ENCODE assay signal across 8 mouse cellular contexts in the genomic region with DNA sequence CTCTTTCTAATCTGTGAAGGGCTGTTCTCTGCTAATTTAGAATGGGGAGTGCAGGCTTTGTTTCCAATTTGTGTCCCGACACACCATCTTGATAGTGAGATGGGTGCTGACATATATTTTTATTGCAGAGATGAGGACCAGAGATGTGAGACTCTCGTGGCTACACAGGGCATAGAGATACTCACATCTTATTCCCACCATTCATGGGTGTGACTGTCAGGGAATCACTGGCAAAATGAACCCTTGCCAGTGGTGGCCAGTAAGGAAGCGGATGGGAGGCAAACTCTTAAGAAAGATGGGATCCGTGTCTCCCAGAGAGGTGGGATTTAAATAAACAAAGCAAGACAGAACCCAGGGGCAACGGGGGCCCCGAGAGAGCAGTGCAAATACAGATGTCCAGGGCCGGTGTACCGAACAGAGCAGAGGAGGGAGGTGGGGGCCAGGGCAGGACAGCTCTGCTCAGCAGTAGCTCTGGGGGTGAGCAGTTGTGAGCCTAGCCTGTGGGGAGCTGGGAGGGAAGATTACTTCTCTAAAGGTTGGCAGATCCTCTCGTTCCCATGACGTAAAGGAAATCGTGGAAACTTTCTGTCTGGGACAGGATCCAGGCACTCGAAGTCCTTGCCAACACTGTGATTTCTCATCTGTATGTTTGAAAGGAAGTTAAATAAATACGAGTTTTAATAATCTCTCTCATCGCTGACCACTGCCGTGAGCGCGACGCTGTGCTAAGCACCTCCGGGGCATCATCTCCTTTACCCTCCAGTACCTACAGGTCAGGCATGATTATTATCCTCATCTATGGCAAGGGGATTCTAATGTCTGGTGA.
A peak's percentile ranks its signal among the peaks of the same experiment; 100 is the strongest.
DNase-seq lines count a peak whose midpoint lies in the region; ATAC-seq and TF ChIP-seq lines count a peak whose summit lies in the region.

No protein-coding gene starts in this region.

- intact Hi-C loops in gastrocnemius, postnatal 36 days (cut with DNase I) = loop anchor here (1.0 to 10.0 kb wide), 4 partner anchors 128 to 1417 kb away; partner anchors contain the start of gene Hoxa7

- H3K27me3 ChIP-seq in intestine, embryonic 15.5 days (replicated peaks) = peaks cover 2% of the 10 kb centered on the region; the same call in 1 of the 2 replicates
- H3K27me3 ChIP-seq in lung, postnatal 0 days (replicated peaks; ENCODE audit: insufficient read depth, low read length) = no peaks in the 10 kb centered on the region
- no peaks in the 10 kb centered on the region for H3K27me3 ChIP-seq in testis, adult 2 months (ENCODE audit: control insufficient read depth, insufficient read depth, low read length)

- 0 out of 2 replicates have a peak overlapping the region, but pooled peaks have one; percentile 5 for H3K4me3 ChIP-seq in intestine, embryonic 15.5 days (replicated peaks)
- peak overlapping the region; percentile 21 for H3K4me3 ChIP-seq in lung, postnatal 0 days (ENCODE audit: low read depth, low read length)
- H3K4me3 ChIP-seq in testis, adult 2 months (ENCODE audit: control insufficient read depth, low read depth, low read length) = peak overlapping the region; percentile 34

- H3K9ac ChIP-seq in intestine, embryonic 15.5 days = no peak overlapping the region
- peak overlapping the region; percentile 16; the same call in 1 of the 2 replicates for H3K9ac ChIP-seq in lung, postnatal 0 days (replicated peaks; ENCODE audit: low read depth)

- no peaks in the 10 kb centered on the region for H3K9me3 ChIP-seq in intestine, embryonic 15.5 days
- no peaks in the 10 kb centered on the region for H3K9me3 ChIP-seq in lung, postnatal 0 days (ENCODE audit: low read length)

- peak; percentile 99 for TF ChIP-seq EP300 in lung, postnatal 0 days (IDR thresholded peaks at IDR 0.05)

- no peak for TF ChIP-seq CTCF in lung, postnatal 0 days (IDR thresholded peaks at IDR 0.05)
- no peak for TF ChIP-seq CTCF in testis, adult 2 months (IDR thresholded peaks at IDR 0.05; ENCODE audit: control insufficient read depth, insufficient read depth, insufficient replicate concordance, low read depth, low read length)

- H3K27ac ChIP-seq in intestine, embryonic 15.5 days = peak overlapping the region; percentile 83
- peak overlapping the region; percentile 77 for H3K27ac ChIP-seq in lung, postnatal 0 days (ENCODE audit: low read length)
- H3K27ac ChIP-seq in testis, adult 2 months (ENCODE audit: control insufficient read depth, insufficient read depth, low read depth, low read length) = no peak overlapping the region

- peaks cover 20% of the 10 kb centered on the region for H3K4me1 ChIP-seq in intestine, embryonic 15.5 days (replicated peaks)
- no peaks in the 10 kb centered on the region for H3K4me1 ChIP-seq in lung, postnatal 0 days (ENCODE audit: insufficient read depth, low read depth, low read length)
- no peaks in the 10 kb centered on the region; the same call in none of the 2 replicates for H3K4me1 ChIP-seq in testis, adult 2 months (ENCODE audit: control insufficient read depth, insufficient read depth, low read length)

- no peak for TF ChIP-seq POLR2A in testis, adult 2 months (IDR thresholded peaks at IDR 0.05; ENCODE audit: control insufficient read depth, low read depth, low read length)

- DNase-seq in 3134 (ENCODE audit: extremely low read depth, insufficient read length, low spot score) (peak; percentile 75), adipocyte (ENCODE audit: low spot score) (peak; percentile 72)
- peak; percentile 15 to 43 for DNase-seq in gastrocnemius, postnatal 36 days
- DNase-seq in lung, postnatal 0 days (ENCODE audit: low spot score) = peak; percentile 90
- no peak for DNase-seq in ovary, adult 18-20 months (ENCODE audit: low spot score)
- no peak for DNase-seq in right cerebral cortex, postnatal 14 days

- WGBS in intestine, embryonic 15.5 days = 31% methylated on average over 19 of the region's 19 CpGs
- 21% methylated on average over 19 of the region's 19 CpGs for WGBS in lung, postnatal 0 days

- ATAC-seq in intestine, embryonic 15.5 days = peak; percentile 89
- ATAC-seq in lung, postnatal 0 days = peak; percentile 94

- H3K4me2 ChIP-seq in intestine, embryonic 15.5 days (replicated peaks) = peak overlapping the region; percentile 40
- peak overlapping the region; percentile 50 for H3K4me2 ChIP-seq in lung, postnatal 0 days (replicated peaks; ENCODE audit: low read depth, low read length)

- H3K36me3 ChIP-seq in intestine, embryonic 15.5 days = no peaks in the 10 kb centered on the region
- no peaks in the 10 kb centered on the region for H3K36me3 ChIP-seq in lung, postnatal 0 days (ENCODE audit: insufficient read depth, low read length)
- no peaks in the 10 kb centered on the region for H3K36me3 ChIP-seq in testis, adult 2 months (ENCODE audit: control insufficient read depth, insufficient read depth, low read length)

Comparison
In these comparisons a context has a peak if more than half of its experiments do, and no peak if none do; other contexts are left out.
1. DNase-seq: peak in 3134 (single experiment), adipocyte (single experiment), gastrocnemius, postnatal 36 days (2 of 2) and lung, postnatal 0 days (single experiment); none in ovary, adult 18-20 months (single experiment) and right cerebral cortex, postnatal 14 days (single experiment).
2. Peak in every context shown above with its lines, with median percentiles within 50 percentile points of each other: H3K4me3 ChIP-seq.